Mouse (Mus musculus) forebrain, embryonic 10.5 days (tissue): ENCODE measurements around the gene Gorasp2. TPM values are rescaled to one million over a fixed set of nuclear protein-coding genes. Genes with fewer than 3 reads are reported as not detected.
A peak's percentile ranks its signal among the peaks of the same experiment; 100 is the strongest.

Source experiments
- DNase-seq: peaks from one replicate; pipeline ENCODE4 v3.0.0-alpha.2; 2017; ENCODE audit warnings: low spot score; ENCODE audit errors: extremely low spot score
- H3K27ac ChIP-seq: fragments of 300-500 bp; sonication (generic); 2 replicates; pipeline ENCODE4 v1.5.1; 2016; ENCODE audit warnings: mild to moderate bottlenecking
- H3K27me3 ChIP-seq: fragments of 300-500 bp; sonication (generic); 2 replicates; pipeline ENCODE4 v1.6.1; 2016; ENCODE audit warnings: mild to moderate bottlenecking; ENCODE audit not compliant: poor library complexity, severe bottlenecking
- H3K36me3 ChIP-seq: fragments of 300-500 bp; sonication (generic); replicated peaks from 2 replicates; pipeline ENCODE4 v1.6.1; 2016; ENCODE audit warnings: mild to moderate bottlenecking, moderate library complexity
- H3K4me1 ChIP-seq: fragments of 300-500 bp; sonication (generic); 2 replicates; pipeline ENCODE4 v1.6.1; 2016
- H3K4me3 ChIP-seq: fragments of 300-500 bp; sonication (generic); 2 replicates; pipeline ENCODE4 v1.5.1; 2016; ENCODE audit warnings: mild to moderate bottlenecking, moderate library complexity
- H3K9me3 ChIP-seq: fragments of 300-500 bp; sonication (generic); 2 replicates; pipeline ENCODE4 v1.6.1; 2016; ENCODE audit warnings: mild to moderate bottlenecking, moderate library complexity
- WGBS: fragments of 180-500 bp; shearing (Covaris S2); methylation state at CpG from one replicate; pipeline ENCODE4 v1.1.7; 2016; 5-methylcytosine and 5-hydroxymethylcytosine counted together
- polyA plus RNA-seq: library from polyadenylated mRNA; unstranded; fragments of >200 nt; fragmentation: Nextera tagmentation; extraction: Ambion mirVana; gene quantifications from 2 replicates; pipeline ENCODE4 v1.2.1, GENCODE M21; 2016

The Gorasp2 gene
- polyA plus RNA-seq, 1 experiment from 2014 or later, result 156 TPM

DNA sequence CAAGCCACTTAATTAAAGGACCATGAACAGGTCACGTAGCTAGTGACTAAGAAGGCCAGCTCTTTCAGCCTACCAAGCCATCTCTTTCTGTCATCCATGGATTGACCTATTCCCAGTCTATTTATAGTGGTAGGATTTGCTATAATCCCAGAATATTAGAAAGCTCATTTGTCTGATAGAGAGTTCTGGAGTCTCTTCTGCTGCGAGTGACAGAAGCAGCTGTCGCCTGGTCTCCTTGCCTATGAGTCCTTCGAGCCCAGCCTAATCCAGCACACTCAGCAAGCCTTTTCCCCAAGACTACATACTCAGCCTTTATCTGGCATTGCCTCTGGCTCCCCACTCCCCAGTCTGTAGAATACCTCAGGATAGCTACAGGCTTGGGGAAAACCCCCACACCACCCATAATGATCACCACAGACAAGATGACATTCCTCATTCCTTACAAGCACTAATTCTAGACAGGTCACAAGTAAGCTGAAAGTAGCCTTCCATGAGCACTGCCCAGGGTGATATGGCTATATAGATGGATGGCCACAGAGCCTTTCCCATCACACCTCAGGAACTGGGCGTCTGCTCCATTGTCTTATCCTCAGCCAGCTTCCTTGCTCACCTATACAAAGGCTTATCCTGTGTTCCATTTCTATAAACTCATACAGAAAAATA, 27.2 kb upstream of the Gorasp2 start:
- 88% methylated on average over 5 of the region's 5 CpGs for WGBS

DNA sequence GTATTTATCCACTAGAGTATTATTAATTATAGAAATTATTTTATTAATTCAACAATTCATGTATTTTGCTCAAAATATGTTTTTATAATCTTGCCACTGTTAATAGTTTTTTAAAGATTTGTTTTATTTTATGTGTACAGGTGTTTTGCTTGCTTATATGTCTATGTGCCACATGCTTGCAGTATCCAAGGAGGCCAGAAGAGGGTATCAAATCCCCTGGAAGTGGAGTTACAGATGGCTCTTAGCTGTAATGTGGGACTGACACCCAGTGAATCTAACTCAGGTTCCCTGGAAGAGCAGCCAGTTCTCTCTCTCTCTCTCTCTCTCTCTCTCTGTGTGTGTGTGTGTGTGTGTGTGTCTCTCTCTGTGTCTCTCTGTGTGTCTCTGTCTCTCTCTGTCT, 20.4 kb upstream of the Gorasp2 start:
- no peak for DNase-seq
- Histone ChIP-seq H3K27me3 (no peaks in the 10 kb centered on the region), H3K27ac (no peak overlapping the region), H3K9me3 (peaks cover 12% of the 10 kb centered on the region), H3K36me3 (no peaks in the 10 kb centered on the region), H3K4me1 (peaks cover 17% of the 10 kb centered on the region), H3K4me3 (no peak overlapping the region)

More for the DNA sequence above, 27.2 kb upstream of the Gorasp2 start:
- Histone ChIP-seq H3K4me1 (peaks cover 11% of the 10 kb centered on the region), H3K27ac (no peak overlapping the region), H3K27me3 (no peaks in the 10 kb centered on the region), H3K36me3 (no peaks in the 10 kb centered on the region), H3K9me3 (peaks cover 12% of the 10 kb centered on the region), H3K4me3 (no peak overlapping the region)
- DNase-seq, result no peak

DNA sequence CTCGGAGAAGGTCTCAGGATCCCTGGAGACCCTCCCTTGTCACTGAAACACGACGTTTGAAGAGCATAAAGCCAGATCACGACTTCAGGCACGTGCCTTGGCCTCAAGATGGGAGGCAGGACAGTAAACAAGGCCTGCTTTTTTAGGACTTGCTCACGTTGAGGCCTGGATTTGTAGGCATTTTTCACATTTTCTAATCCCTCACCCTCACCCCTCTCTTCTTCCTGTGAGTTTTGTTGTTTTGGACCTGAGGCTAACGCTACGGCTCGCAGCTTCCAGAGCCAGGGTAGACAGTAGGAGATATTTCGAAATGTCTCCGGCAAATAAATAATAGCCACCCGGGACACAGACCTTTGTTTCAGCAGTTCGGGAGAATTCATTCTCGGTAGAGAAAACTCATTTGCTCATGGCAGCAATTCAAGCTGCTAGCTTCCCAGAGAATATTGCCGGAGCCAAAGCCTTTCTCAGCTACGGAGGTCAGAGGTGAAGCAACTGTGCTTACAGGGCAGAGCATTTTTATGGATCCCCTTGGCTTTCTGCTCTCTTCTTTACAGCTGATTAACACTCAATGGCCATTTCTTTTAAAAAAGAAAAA, 18.3 kb upstream of the Gorasp2 start:
- WGBS, result 62% methylated on average over 16 of the region's 16 CpGs
- no peaks in the 10 kb centered on the region for H3K9me3 ChIP-seq
- peak overlapping the region; percentile 53; the same call in 1 of the 2 replicates for H3K27ac ChIP-seq
- peaks cover 21% of the 10 kb centered on the region for H3K4me1 ChIP-seq
- no peak overlapping the region for H3K4me3 ChIP-seq
- H3K27me3 ChIP-seq, result no peaks in the 10 kb centered on the region
- DNase-seq, result no peak
- H3K36me3 ChIP-seq, result no peaks in the 10 kb centered on the region

DNA sequence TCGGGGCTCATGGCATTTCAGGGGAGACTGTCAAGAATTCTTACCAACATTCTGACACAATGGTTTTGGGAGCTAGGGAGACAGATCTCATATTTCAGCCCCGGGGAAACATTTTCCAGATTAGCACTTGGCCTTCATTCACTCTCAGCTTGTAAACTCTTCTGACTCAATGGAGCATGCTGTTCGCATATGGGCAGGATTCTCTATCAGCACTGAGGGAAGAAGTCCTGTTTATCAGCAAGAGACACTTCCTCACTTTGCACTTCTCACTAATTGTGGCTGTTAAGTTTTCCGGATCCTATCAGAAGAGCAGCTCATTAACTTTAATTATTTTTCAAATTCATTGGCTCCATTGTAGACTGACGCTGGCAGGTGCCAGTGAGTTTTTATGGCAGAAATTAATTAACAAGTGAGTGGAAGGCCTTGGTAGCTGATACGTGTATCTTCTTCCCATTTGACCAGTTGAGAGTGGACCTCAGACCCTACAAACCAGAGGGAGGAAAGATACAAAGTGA, 16.1 kb upstream of the Gorasp2 start:
- H3K36me3 ChIP-seq, result no peaks in the 10 kb centered on the region
- no peak overlapping the region for H3K4me3 ChIP-seq
- H3K9me3 ChIP-seq, result no peaks in the 10 kb centered on the region
- 84% methylated on average over 6 of the region's 6 CpGs for WGBS
- DNase-seq, result no peak
- no peaks in the 10 kb centered on the region for H3K27me3 ChIP-seq
- H3K27ac ChIP-seq, result no peak overlapping the region
- peaks cover 21% of the 10 kb centered on the region for H3K4me1 ChIP-seq

DNA sequence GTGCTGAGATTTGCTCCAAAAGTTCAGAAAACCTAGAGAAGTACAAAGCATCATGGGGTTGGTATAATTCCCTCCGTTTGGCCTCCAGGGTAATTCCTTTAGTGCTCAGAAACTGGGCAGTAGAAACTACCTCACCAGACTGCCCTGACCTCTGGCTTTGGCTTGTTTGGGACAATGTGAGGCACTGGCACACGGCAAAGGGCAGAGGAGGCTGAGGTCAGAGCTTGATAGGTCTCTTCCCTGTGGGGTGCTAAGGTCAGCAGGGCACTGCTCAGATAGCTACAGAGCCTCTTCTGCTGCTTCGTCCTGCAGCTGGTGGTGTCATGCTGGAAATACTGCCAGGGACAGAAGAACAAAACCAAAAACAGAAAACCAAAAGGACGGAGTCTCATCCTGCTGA, 13.7 kb upstream of the Gorasp2 start:
- no peak overlapping the region for H3K27ac ChIP-seq
- H3K4me3 ChIP-seq, result no peak overlapping the region
- no peaks in the 10 kb centered on the region for H3K9me3 ChIP-seq
- no peaks in the 10 kb centered on the region for H3K27me3 ChIP-seq
- WGBS, result 44% methylated on average over 4 of the region's 4 CpGs
- H3K36me3 ChIP-seq, result no peaks in the 10 kb centered on the region
- H3K4me1 ChIP-seq, result peaks cover 19% of the 10 kb centered on the region
- no peak for DNase-seq

DNA sequence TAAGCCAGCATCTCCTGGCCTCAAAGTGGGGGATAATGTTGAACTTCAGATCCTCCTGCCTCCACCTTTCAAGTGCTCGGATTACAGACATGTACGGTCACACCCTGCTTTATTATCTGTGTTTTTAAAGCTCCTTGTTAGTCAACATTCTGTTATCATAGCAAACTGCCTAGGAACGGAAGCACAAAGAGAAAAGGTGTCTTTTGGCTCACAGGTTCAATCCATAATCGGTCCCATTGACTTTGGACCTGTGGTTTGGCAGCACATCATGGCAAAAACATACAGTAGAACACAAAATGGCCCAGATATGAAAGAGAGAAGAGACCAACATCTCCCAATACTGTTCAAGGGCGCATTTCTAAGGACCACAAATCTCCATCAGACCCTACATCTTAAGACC, 13.1 kb upstream of the Gorasp2 start:
- Histone ChIP-seq H3K4me3 (no peak overlapping the region), H3K36me3 (no peaks in the 10 kb centered on the region), H3K27me3 (no peaks in the 10 kb centered on the region), H3K27ac (no peak overlapping the region), H3K4me1 (peaks cover 13% of the 10 kb centered on the region), H3K9me3 (no peaks in the 10 kb centered on the region)
- 90% methylated on average over 5 of the region's 5 CpGs for WGBS
- no peak for DNase-seq

DNA sequence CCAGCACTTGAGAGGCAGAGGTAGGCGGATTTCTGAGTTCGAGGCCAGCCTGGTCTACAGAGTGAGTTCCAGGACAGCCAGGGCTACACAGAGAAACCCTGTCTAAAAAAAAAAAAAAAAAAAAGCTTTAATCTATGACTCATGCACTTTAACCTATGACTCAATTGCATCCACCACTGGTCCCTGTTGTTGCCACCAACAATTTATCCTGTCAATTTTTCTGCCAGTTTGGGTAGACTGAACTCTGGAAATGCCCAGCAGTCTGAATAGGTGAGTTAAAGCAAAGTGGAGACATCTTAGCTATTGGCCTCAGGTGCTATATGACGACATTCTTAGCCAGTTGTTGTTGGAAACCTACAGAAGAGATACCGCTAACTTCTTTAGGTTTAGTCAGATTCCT, 11.9 kb upstream of the Gorasp2 start:
- Histone ChIP-seq H3K27ac (no peak overlapping the region), H3K9me3 (no peaks in the 10 kb centered on the region), H3K27me3 (no peaks in the 10 kb centered on the region)

DNA sequence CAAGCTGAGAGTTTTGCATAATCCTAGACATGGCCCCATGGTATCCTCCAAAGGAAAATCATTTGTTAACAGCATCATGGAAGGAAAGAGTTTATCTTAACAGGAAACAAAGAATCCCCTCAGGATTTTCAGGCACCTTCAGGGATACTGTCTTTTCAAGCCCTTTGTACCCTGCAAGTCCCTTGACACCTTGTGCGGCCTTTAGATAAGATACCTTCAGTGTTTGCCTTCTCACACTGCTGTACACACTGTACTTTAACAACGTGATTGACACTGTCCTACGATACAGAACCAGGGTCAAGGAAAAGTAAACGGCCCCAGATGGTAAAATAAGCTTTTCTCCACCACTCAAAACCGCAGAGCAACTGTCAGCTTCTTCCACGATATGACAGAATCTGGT, 9.6 kb upstream of the Gorasp2 start:
- Histone ChIP-seq H3K27me3 (no peaks in the 10 kb centered on the region), H3K27ac (no peak overlapping the region), H3K4me1 (peaks cover 5% of the 10 kb centered on the region; the same call in 1 of the 2 replicates), H3K9me3 (no peaks in the 10 kb centered on the region), H3K4me3 (no peak overlapping the region), H3K36me3 (no peaks in the 10 kb centered on the region)
- no peak for DNase-seq
- WGBS, result 76% methylated on average over 6 of the region's 6 CpGs

More for the DNA sequence above, 11.9 kb upstream of the Gorasp2 start:
- H3K36me3 ChIP-seq, result no peaks in the 10 kb centered on the region
- WGBS, result 90% methylated on average over 4 of the region's 4 CpGs
- H3K4me3 ChIP-seq, result no peak overlapping the region
- peaks cover 7% of the 10 kb centered on the region; the same call in 1 of the 2 replicates for H3K4me1 ChIP-seq
- DNase-seq, result no peak

DNA sequence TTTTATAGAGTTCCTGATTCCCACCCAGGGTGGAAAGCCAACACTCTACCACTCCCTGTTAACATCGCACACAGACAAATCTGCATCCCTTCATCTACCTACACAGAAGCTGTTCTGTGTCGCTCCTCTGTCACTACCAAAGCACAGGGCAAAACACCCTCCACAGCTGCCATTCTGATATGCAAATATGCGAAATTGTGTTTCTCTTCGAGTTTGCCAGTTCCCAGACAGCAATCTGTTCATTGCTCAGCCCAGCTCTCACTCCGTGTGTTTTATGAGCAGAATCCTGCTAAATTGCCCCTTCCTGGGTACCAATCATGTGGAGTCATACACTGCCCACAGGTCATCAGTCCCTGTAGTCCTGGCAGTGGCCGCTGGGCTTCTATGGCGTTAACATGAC, 4.3 kb upstream of the Gorasp2 start:
- no peak for DNase-seq
- 78% methylated on average over 7 of the region's 7 CpGs for WGBS
- no peaks in the 10 kb centered on the region for H3K9me3 ChIP-seq
- H3K27me3 ChIP-seq, result no peaks in the 10 kb centered on the region
- H3K4me3 ChIP-seq, result no peak overlapping the region
- no peak overlapping the region for H3K27ac ChIP-seq
- H3K4me1 ChIP-seq, result peaks cover 7% of the 10 kb centered on the region
- no peaks in the 10 kb centered on the region for H3K36me3 ChIP-seq

DNA sequence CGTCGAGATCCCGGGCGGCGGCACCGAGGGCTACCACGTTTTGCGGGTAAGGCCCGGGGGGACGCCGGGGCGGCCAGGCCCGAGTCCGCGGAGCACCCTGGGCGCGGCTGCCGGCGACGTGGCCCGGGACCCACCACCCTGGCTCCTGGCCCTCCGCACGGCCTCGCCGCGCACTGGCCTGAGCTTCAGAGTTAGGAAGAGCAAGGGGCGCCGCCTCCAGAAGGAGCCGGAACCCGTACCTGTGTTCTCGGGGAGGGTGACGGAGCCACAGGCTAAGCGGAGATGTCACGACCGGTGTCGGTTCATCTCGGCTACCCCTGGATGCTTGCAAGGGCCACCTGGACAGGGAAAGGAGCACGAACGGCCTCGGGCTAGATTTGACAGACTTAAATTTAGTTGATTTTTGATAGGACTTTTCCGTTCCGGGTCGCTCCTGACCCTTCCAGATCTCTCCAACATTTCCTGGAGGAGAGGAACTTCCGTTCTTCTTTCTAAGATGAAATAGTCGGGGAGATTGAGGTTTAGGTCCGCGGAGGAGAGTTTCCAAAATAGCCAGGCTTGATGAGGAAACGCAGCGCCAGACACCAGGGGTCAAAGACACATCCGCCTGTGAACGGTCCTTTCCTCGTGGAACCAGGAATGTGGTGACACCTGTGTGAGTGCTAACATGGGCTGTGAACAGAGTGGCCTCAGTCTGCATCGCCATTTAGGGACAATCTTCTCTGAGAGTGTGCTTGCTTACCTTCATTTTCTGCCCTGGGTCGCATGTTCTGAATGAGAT, 529 bp downstream of the Gorasp2 start, which contains the start of gene Gm26558:
Gene Gm26558 (minus strand): TSS at position 394 of the 781 bp plus-strand sequence.
- H3K27me3 ChIP-seq, result no peaks in the 10 kb centered on the region
- H3K36me3 ChIP-seq, result peaks cover 32% of the 10 kb centered on the region
- WGBS, result under 1% methylated on average over 54 of the region's 54 CpGs
- peak within 1 kb of the TSS; percentile 94 for H3K27ac ChIP-seq
- peak within 1 kb of the TSS; percentile 91 for H3K4me3 ChIP-seq
- H3K9me3 ChIP-seq, result no peaks in the 10 kb centered on the region
- H3K4me1 ChIP-seq, result peaks cover 24% of the 10 kb centered on the region
- DNase-seq, result peak; percentile 66

DNA sequence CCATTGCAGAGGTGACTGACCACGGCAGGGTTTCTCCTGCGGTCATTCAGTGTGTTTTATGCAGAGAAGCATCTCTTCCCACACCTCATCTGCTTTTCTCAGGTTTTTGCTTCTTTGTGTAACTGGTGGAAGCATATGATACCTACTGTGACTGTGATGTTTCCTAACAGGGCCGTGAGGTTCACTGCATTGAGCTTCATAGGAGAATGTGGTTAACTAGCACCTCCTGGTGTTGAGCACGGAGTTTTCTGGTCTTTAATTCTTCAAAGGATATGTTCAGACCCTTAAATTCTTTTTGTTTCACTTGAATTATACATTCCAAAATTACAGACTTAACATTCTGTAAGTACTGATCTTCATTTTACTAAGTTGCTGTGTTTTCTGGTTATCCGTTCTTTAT, 2.4 kb downstream of the Gorasp2 start:
- no peak for DNase-seq
- H3K4me1 ChIP-seq, result peaks cover 24% of the 10 kb centered on the region
- 84% methylated on average over 5 of the region's 5 CpGs for WGBS

DNA sequence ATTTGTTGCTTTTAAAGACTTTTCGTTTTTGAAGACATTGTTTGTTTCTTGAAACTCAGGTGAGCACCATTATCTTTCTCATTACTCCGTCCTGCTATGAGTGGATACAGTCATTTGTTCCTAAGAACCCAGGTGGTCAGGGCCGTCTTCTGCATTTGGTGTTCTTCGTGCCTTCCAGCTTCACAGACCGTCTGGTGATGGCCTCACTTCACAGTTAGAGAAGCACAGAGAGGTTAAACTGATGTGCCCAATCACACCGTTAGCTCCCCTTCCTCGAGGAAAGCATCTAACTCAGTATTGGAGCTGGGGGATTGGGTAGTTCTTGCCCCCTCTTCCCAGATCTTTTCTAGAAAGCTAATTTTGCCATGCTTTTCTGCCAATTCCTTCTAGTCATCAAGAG, 5.6 kb downstream of the Gorasp2 start:
- Histone ChIP-seq H3K36me3 (peaks cover 32% of the 10 kb centered on the region), H3K4me1 (peaks cover 23% of the 10 kb centered on the region), H3K9me3 (no peaks in the 10 kb centered on the region), H3K4me3 (no peak overlapping the region), H3K27me3 (no peaks in the 10 kb centered on the region), H3K27ac (no peak overlapping the region)
- WGBS, result 95% methylated on average over 7 of the region's 7 CpGs
- DNase-seq, result no peak

More for the DNA sequence above, 2.4 kb downstream of the Gorasp2 start:
- H3K27me3 ChIP-seq, result no peaks in the 10 kb centered on the region
- H3K4me3 ChIP-seq, result no peak overlapping the region
- peaks cover 32% of the 10 kb centered on the region for H3K36me3 ChIP-seq
- H3K9me3 ChIP-seq, result no peaks in the 10 kb centered on the region
- H3K27ac ChIP-seq, result no peak overlapping the region

DNA sequence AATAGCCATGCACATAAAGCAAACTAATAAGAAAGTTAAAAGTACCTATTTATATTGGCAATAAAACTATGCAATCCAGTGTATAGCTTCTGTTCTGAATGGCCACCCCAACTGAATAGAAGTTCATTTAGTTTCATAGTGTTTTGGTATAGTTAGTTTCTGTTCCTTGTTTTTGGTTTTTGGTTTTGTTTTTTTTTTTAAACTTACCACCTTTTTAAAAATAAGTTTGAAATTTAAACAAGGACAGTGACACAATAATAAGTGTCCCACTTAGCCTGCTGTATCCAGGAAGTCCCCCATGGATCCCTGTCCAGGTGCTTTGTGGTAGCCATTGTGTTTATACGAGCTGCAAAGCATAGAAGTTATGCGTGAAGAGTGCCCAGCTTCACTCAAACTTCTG, 7.9 kb downstream of the Gorasp2 start:
- Histone ChIP-seq H3K36me3 (peaks cover 23% of the 10 kb centered on the region), H3K4me3 (no peak overlapping the region), H3K27ac (no peak overlapping the region), H3K27me3 (no peaks in the 10 kb centered on the region), H3K4me1 (0 out of 2 replicates have a peak, but pooled peaks cover 5% of the 10 kb centered on the region), H3K9me3 (no peaks in the 10 kb centered on the region)
- no peak for DNase-seq
- 93% methylated on average over 2 of the region's 2 CpGs for WGBS
